Mouse (Mus musculus) forebrain, embryonic 15.5 days (tissue): ENCODE results near the gene Cgas. TPM values are rescaled to one million over a fixed set of nuclear protein-coding genes. Genes with fewer than 3 reads are reported as not detected.
A peak's percentile ranks its signal among the peaks of the same experiment; 100 is the strongest.

Experiments used
- ATAC-seq: fragments of 200-750 bp; cut with Nextera tagmentation; replicated peaks from 2 replicates; pipeline ENCODE4 v1.8.0; 2017; ENCODE audit warnings: mild to moderate bottlenecking, moderate TSS enrichment, moderate library complexity
- H3K27ac ChIP-seq: fragments of 300-500 bp; sonication (generic); replicated peaks from 2 replicates; pipeline ENCODE4 v1.5.1; 2015; ENCODE audit warnings: mild to moderate bottlenecking, inconsistent platforms
- H3K27me3 ChIP-seq: fragments of 300-500 bp; sonication (generic); 2 replicates; pipeline ENCODE4 v1.6.1; 2015; ENCODE audit warnings: inconsistent platforms
- H3K36me3 ChIP-seq: fragments of 300-500 bp; sonication (generic); 2 replicates; pipeline ENCODE4 v1.6.1; 2015; ENCODE audit warnings: mild to moderate bottlenecking, inconsistent platforms
- H3K4me1 ChIP-seq: fragments of 300-500 bp; sonication (generic); 2 replicates; pipeline ENCODE4 v1.6.1; 2015; ENCODE audit warnings: inconsistent platforms
- H3K4me2 ChIP-seq: fragments of 300-500 bp; sonication (generic); replicated peaks from 2 replicates; pipeline ENCODE4 v1.6.1; 2015; ENCODE audit warnings: mild to moderate bottlenecking, inconsistent platforms
- H3K4me3 ChIP-seq: fragments of 300-500 bp; sonication (generic); 2 replicates; pipeline ENCODE4 v1.5.1; 2015; ENCODE audit warnings: mild to moderate bottlenecking, inconsistent platforms
- H3K9ac ChIP-seq: fragments of 300-500 bp; sonication (generic); replicated peaks from 2 replicates; pipeline ENCODE4 v1.6.1; 2015; ENCODE audit warnings: mild to moderate bottlenecking, inconsistent platforms
- H3K9me3 ChIP-seq: fragments of 300-500 bp; sonication (generic); 2 replicates; pipeline ENCODE4 v1.6.1; 2016; ENCODE audit warnings: inconsistent platforms
- WGBS: fragments of 180-500 bp; shearing (Covaris S2); methylation state at CpG from one replicate; pipeline ENCODE4 v1.1.7; 2015; ENCODE audit warnings: mixed read lengths; 5-methylcytosine and 5-hydroxymethylcytosine counted together
- microRNA-seq: library from miRNA; unstranded; fragments of <30 nt; microRNA quantifications from one replicate; pipeline ENCODE4, GENCODE M21; 2016
- polyA plus RNA-seq: library from polyadenylated mRNA; unstranded; fragments of >200 nt; fragmentation: Nextera tagmentation; extraction: Ambion mirVana; gene quantifications from 2 replicates; pipeline ENCODE4 v1.2.1, GENCODE M21; 2015

The Cgas gene
- polyA plus RNA-seq, 1 experiment from 2014 or later: 0.50 TPM

DNA sequence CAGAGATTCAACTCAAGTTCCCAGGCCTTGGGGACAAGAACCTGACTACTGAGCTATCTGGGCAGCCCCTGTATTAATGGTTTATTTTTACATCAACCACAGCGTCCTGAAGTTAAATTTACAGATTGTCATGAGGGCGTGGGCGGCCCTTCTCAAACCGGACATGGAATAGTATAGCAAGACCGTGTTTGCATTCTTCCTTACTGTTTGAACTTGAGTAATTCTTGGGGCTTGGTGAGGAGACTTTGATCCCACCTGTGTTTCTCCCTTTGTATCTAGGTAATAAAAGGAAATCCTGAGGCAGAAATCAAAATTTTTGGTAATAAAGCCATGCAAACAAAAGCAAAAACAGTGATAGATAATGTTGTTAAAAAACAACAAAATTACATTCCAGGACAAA lies 42.5 kb downstream of the Cgas start:
- H3K9ac ChIP-seq: no peak overlapping the region
- no peak overlapping the region for H3K27ac ChIP-seq
- H3K4me2 ChIP-seq: no peak overlapping the region
- H3K27me3 ChIP-seq: peaks cover 32% of the 10 kb centered on the region
- WGBS: 90% methylated on average over 5 of the region's 5 CpGs
- no peak for ATAC-seq
- peaks cover 7% of the 10 kb centered on the region for H3K4me1 ChIP-seq
- H3K36me3 ChIP-seq: no peaks in the 10 kb centered on the region
- no peak overlapping the region for H3K4me3 ChIP-seq
- H3K9me3 ChIP-seq: no peaks in the 10 kb centered on the region

DNA sequence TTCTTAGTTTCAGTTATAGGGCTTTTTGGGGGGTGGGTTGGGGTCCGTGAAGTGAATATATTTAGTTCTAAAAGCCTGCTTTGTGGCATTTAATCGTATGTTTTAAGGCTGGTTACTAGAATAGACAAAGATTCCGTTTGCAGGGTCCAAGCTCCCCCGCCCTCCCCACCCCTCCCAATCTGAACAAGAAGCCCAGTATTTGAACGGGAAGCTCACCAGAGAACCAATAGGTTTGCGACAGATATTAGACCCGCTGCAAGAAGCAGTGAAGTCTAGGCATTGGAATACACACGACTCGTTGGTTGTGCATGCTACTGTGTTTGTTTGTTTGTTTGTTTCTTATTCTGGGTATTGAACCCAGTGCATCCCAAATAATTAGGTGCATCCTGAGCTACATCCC lies 46.5 kb downstream of the Cgas start:
- no peaks in the 10 kb centered on the region for H3K36me3 ChIP-seq
- H3K4me1 ChIP-seq: peaks cover 10% of the 10 kb centered on the region
- no peak overlapping the region for H3K4me3 ChIP-seq
- H3K9me3 ChIP-seq: no peaks in the 10 kb centered on the region
- peaks cover 54% of the 10 kb centered on the region for H3K27me3 ChIP-seq
- H3K4me2 ChIP-seq: no peak overlapping the region
- H3K9ac ChIP-seq: no peak overlapping the region
- no peak overlapping the region for H3K27ac ChIP-seq
- 60% methylated on average over 9 of the region's 9 CpGs for WGBS
- no peak for ATAC-seq

DNA sequence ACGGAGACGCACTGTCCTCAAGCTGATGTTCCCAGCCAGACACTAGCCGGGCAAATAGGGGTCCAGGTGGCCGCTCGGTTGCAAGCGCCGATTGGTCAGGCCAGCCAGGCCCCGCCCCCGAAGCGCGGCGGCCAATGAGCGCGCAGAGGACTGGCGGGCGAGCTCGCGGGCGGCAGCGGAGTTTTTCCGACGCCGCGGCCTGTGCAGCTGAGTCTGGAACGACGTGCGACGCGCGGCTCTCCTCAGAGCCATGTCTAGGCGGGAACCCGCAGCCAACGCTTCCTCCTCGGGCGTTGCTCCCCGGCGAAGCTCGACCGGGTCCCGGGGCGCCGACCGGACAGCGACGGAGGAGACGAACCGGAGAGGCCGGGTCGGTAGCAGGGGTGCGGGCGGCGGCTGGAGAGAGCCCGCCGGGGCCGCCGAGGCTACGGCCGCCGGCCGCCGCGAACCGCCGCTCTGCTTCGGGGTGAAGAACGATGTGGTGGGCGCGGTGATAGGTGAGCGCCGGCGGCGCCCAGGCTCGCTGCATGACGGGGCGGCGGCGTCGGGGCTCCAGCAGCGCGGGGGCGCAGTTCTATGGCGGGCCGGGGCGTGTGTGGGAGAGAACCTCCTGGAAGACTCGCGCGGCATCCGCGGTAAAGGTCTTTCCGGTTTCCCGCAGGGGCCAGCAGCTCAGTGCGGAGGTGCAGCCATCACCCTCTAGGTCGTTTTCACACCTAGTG lies 47.2 kb downstream of the Cgas start, which contains the start of gene Ddx43:
Gene Ddx43, plus strand, starts transcription at position 148 of the 722 bp plus-strand sequence.
- 3% methylated on average over 90 of the region's 93 CpGs for WGBS
- Histone ChIP-seq H3K9ac (peak within 1 kb of the TSS; percentile 35; the same call in 1 of the 2 replicates), H3K4me3 (peak within 1 kb of the TSS; percentile 44), H3K9me3 (no peaks in the 10 kb centered on the region), H3K4me1 (peaks cover 10% of the 10 kb centered on the region), H3K27ac (no peak within 1 kb of the TSS), H3K27me3 (peaks cover 54% of the 10 kb centered on the region), H3K36me3 (no peaks in the 10 kb centered on the region), H3K4me2 (peak within 1 kb of the TSS; percentile 62)
- peak; percentile 97 for ATAC-seq

DNA sequence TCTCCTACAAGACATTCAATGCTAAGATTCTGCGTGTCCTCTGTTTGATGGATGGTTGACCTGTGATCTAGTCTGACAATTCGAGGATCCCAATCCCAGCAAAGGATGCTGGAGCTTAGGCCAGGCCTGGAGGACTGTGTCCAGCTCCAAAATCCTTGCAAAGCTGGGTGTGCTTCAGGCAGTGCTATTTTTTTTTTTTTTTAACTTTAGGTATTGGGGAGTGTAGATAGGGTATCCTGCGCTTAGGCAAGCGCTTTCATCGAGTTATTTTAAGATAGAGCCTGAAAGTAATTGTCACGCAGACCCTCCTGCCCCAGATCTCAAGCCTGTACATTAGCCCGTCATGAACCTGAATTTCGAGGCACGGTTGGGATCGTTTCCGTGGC lies 47.8 kb downstream of the Cgas start:
- Histone ChIP-seq H3K9ac (no peak overlapping the region), H3K4me2 (peak overlapping the region; percentile 62), H3K4me1 (peaks cover 10% of the 10 kb centered on the region), H3K36me3 (no peaks in the 10 kb centered on the region), H3K27ac (no peak overlapping the region), H3K4me3 (peak overlapping the region; percentile 44), H3K9me3 (no peaks in the 10 kb centered on the region), H3K27me3 (peaks cover 54% of the 10 kb centered on the region)
- 34% methylated on average over 11 of the region's 11 CpGs for WGBS
- ATAC-seq: no peak

DNA sequence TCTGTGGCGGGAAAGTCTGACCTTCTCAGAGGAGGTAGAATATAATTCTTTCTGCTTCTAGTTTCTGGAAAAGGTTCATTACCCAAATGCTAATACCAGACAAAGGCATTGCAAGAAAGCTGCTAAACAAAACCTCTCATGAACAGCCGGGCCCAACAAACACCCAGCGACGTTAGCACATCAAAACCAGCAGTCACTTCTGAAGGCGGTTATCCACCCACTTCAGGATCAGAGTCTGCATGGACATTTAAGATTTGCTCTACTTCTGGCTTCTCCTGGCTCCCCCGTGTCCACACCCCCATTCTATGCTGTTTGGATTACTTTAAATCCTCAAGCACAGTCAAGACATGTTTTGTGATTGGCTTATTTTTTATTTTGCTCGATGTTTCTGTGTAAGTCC lies 48.4 kb downstream of the Cgas start:
- Histone ChIP-seq H3K4me1 (peaks cover 10% of the 10 kb centered on the region), H3K4me3 (no peak overlapping the region), H3K9ac (no peak overlapping the region), H3K4me2 (no peak overlapping the region), H3K36me3 (no peaks in the 10 kb centered on the region), H3K27me3 (peaks cover 54% of the 10 kb centered on the region), H3K27ac (no peak overlapping the region), H3K9me3 (no peaks in the 10 kb centered on the region)
- ATAC-seq: no peak
- WGBS: 65% methylated on average over 7 of the region's 7 CpGs

DNA sequence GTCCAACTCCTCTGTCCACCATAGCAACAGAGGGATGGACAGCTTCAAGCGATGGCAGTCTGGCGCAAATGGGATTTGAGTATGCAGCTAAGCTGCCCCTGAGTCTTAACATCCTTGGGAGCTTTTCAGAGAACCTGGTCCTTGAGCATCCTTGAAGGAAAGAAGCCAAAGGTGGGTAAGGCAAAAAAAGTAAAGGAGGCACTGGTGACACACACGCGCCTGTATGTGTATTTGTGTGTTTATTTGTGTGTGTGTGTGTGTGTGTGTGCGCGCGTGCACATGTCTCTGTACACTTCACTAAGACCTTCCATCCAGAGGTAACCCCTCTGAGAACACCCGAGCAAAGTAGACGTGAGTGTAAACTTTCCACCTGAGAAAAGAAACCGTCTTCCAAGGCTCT lies 49.3 kb downstream of the Cgas start:
- no peak for ATAC-seq
- Histone ChIP-seq H3K4me3 (no peak overlapping the region), H3K9me3 (no peaks in the 10 kb centered on the region), H3K27me3 (peaks cover 46% of the 10 kb centered on the region), H3K4me2 (no peak overlapping the region), H3K27ac (no peak overlapping the region), H3K36me3 (no peaks in the 10 kb centered on the region), H3K9ac (no peak overlapping the region), H3K4me1 (peaks cover 10% of the 10 kb centered on the region)
- 90% methylated on average over 10 of the region's 10 CpGs for WGBS

DNA sequence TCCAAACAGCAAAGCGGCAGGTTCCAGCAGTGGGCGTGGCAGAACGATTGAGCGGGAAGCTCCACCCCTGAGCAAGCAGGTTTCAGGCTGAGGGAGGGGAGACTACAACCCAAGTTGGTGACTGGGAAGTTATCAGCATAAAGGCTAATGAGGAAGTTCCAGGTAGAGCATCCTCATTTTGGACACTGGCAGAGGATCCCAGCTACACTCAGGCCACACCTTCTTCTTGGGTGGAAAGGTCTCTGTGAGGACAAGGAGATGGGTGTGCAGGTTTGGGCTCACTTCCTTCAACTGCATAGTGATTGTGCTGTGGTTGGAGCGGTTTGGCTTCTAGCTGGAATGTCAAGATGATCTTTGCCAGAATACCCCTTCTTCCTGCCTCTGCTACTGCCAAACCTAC lies 53.1 kb downstream of the Cgas start:
- no peak overlapping the region for H3K4me3 ChIP-seq
- no peak for ATAC-seq

DNA sequence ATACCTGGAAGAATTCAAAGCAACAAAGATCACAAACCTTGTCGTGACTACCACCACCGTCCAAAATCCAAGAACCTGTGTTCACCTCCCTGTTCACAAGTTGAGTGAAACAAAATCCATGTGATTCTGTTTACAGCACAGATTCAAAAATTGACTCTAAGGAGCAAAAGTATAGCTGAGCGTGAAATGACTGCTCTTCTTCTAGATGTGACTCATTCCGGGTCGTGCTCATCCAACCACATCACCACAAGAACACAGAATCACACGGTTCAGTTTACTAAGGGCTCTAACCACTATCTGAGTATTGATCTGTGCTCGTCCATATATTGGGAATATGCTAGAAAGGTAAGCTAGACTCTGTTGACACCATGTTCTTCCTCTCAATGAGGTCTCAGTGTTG lies 56.1 kb downstream of the Cgas start:
- 89% methylated on average over 7 of the region's 7 CpGs for WGBS
- no peaks in the 10 kb centered on the region for H3K9me3 ChIP-seq
- ATAC-seq: no peak
- H3K9ac ChIP-seq: no peak overlapping the region
- H3K4me2 ChIP-seq: no peak overlapping the region
- H3K27ac ChIP-seq: no peak overlapping the region
- no peaks in the 10 kb centered on the region for H3K27me3 ChIP-seq
- no peak overlapping the region for H3K4me3 ChIP-seq
- H3K36me3 ChIP-seq: no peaks in the 10 kb centered on the region
- no peaks in the 10 kb centered on the region for H3K4me1 ChIP-seq

More for the DNA sequence above, 53.1 kb downstream of the Cgas start:
- WGBS: 65% methylated on average over 5 of the region's 5 CpGs
- peaks cover 16% of the 10 kb centered on the region for H3K27me3 ChIP-seq
- H3K9me3 ChIP-seq: no peaks in the 10 kb centered on the region
- H3K4me1 ChIP-seq: no peaks in the 10 kb centered on the region
- no peak overlapping the region for H3K27ac ChIP-seq
- no peaks in the 10 kb centered on the region for H3K36me3 ChIP-seq
- H3K9ac ChIP-seq: no peak overlapping the region
- H3K4me2 ChIP-seq: no peak overlapping the region

DNA sequence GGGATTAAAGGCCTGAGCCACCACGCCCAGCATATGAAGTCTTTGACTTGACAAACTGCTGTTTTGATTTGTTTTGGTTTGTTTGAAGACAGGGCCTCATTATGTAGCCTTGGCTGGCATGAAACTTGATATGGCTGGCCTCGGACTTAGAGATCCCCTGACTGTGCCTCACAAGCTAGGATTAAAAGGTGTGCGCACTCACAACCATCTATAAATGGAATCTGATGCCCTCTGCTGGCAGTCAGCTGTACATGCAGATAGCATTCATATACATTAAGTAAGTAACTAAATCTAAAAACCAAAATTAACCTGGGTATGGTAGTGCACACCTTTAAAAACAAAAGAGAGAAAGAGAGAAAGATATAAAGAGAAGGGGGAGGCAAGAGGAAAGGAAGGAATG lies 57.1 kb downstream of the Cgas start:
- Histone ChIP-seq H3K27ac (no peak overlapping the region), H3K36me3 (no peaks in the 10 kb centered on the region), H3K9me3 (no peaks in the 10 kb centered on the region), H3K4me2 (no peak overlapping the region), H3K4me1 (no peaks in the 10 kb centered on the region), H3K27me3 (no peaks in the 10 kb centered on the region), H3K4me3 (no peak overlapping the region), H3K9ac (no peak overlapping the region)
- WGBS: 43% methylated on average over 3 of the region's 3 CpGs
- no peak for ATAC-seq

Small RNA genes lying within 50 kb of the gene (microRNA-seq; reads per million reads assigned to microRNA genes)
- gene Gm26377: not detected

Other genes with a start within 250 kb of the Cgas start
- not detected in 2 replicates for gene Gsta1, start 212.6 kb downstream of the Cgas start, polyA plus RNA-seq
- gene Gm3776, start 186.1 kb downstream of the Cgas start, polyA plus RNA-seq: not detected in 2 replicates
- not detected in 2 replicates for gene Gm10639, start 153.3 kb downstream of the Cgas start, polyA plus RNA-seq
- not detected in 2 replicates for gene Omt2a, start 128.4 kb downstream of the Cgas start, polyA plus RNA-seq
- gene Omt2b, start 115.6 kb downstream of the Cgas start, polyA plus RNA-seq: not detected in 2 replicates
- gene Gsta2, start 87.4 kb downstream of the Cgas start, polyA plus RNA-seq: not detected in 2 replicates
- gene Dppa5a, start 75.1 kb downstream of the Cgas start, polyA plus RNA-seq: 1.6 and 2.5 TPM in 2 replicates
- gene Ooep, start 64.5 kb downstream of the Cgas start, polyA plus RNA-seq: 4.1 and 5.1 TPM in 2 replicates
- gene Ddx43, start 47.5 kb downstream of the Cgas start, polyA plus RNA-seq: 0.08 and 0.10 TPM in 2 replicates
- gene Mto1, start 5.0 kb upstream of the Cgas start, polyA plus RNA-seq: 26.6 and 31.2 TPM in 2 replicates
- 0.76 and 1.7 TPM in 2 replicates for gene Gm17324, start 5.5 kb upstream of the Cgas start, polyA plus RNA-seq
- 3,810 and 3,862 TPM in 2 replicates for gene Eef1a1, start 45.9 kb upstream of the Cgas start, polyA plus RNA-seq
- 15.9 and 18.0 TPM in 2 replicates for gene Slc17a5, start 144.8 kb upstream of the Cgas start, polyA plus RNA-seq
- gene Cd109, start 172.3 kb upstream of the Cgas start, polyA plus RNA-seq: 1.1 and 1.5 TPM in 2 replicates